Mouse (Mus musculus) midbrain, embryonic 14.5 days (tissue): ENCODE measurements around the gene Ptgis. TPM values are rescaled to one million over a fixed set of nuclear protein-coding genes. Genes with fewer than 3 reads are reported as not detected.

ENCODE experiments used
- ATAC-seq: fragments of 200-750 bp; cut with Nextera tagmentation; 2 replicates; pipeline ENCODE4 v1.8.0; 2017; ENCODE audit warnings: moderate number of reproducible peaks, moderate library complexity; ENCODE audit not compliant: low FRiP score, low TSS enrichment
- DNase-seq: peaks from one replicate; pipeline ENCODE4 v3.0.0-alpha.2; 2015
- H3K27ac ChIP-seq: fragments of 300-500 bp; sonication (generic); replicated peaks from 2 replicates; pipeline ENCODE4 v1.5.1; 2014; ENCODE audit warnings: mild to moderate bottlenecking, low read depth, low read length, moderate library complexity
- H3K27me3 ChIP-seq: fragments of 300-500 bp; sonication (generic); 2 replicates; pipeline ENCODE4 v1.6.1; 2014; ENCODE audit warnings: low read length, control low read depth, mixed read lengths; ENCODE audit not compliant: control insufficient read depth, insufficient read depth
- H3K36me3 ChIP-seq: fragments of 300-500 bp; sonication (generic); 2 replicates; pipeline ENCODE4 v1.6.1; 2014; ENCODE audit warnings: low read length, control low read depth; ENCODE audit not compliant: control insufficient read depth, insufficient read depth
- H3K4me1 ChIP-seq: fragments of 300-500 bp; sonication (generic); 2 replicates; pipeline ENCODE4 v1.6.1; 2014; ENCODE audit warnings: mild to moderate bottlenecking, antibody characterized with exemption, low read length, control low read depth; ENCODE audit not compliant: control insufficient read depth, insufficient read depth
- H3K4me2 ChIP-seq: fragments of 300-500 bp; sonication (generic); 2 replicates; pipeline ENCODE4 v1.6.1; 2014; ENCODE audit warnings: mild to moderate bottlenecking, low read length, moderate library complexity
- H3K4me3 ChIP-seq: fragments of 300-500 bp; sonication (generic); replicated peaks from 2 replicates; pipeline ENCODE4 v1.5.1; 2014; ENCODE audit warnings: low read depth, low read length
- H3K9ac ChIP-seq: fragments of 300-500 bp; sonication (generic); replicated peaks from 2 replicates; pipeline ENCODE4 v1.6.1; 2014; ENCODE audit warnings: mild to moderate bottlenecking, low read length, moderate library complexity
- H3K9me3 ChIP-seq: fragments of 300-500 bp; sonication (generic); 2 replicates; pipeline ENCODE4 v1.6.1; 2016; ENCODE audit warnings: low read length, control low read depth, mixed read lengths; ENCODE audit not compliant: control insufficient read depth
- WGBS: fragments of 180-500 bp; shearing (Covaris S2); extraction: QIAGEN DNeasy Blood & Tissue Kit; methylation state at CpG from one replicate; pipeline ENCODE4 v1.1.7; 2014; 5-methylcytosine and 5-hydroxymethylcytosine counted together
- polyA plus RNA-seq: library from polyadenylated mRNA; unstranded; fragments of >200 nt; fragmentation: Nextera tagmentation; extraction: Ambion mirVana; gene quantifications from 2 replicates; pipeline ENCODE4 v1.2.1, GENCODE M21; 2014

Gene Ptgis
- polyA plus RNA-seq, 1 experiment from 2014 or later: 5.3 TPM

DNA sequence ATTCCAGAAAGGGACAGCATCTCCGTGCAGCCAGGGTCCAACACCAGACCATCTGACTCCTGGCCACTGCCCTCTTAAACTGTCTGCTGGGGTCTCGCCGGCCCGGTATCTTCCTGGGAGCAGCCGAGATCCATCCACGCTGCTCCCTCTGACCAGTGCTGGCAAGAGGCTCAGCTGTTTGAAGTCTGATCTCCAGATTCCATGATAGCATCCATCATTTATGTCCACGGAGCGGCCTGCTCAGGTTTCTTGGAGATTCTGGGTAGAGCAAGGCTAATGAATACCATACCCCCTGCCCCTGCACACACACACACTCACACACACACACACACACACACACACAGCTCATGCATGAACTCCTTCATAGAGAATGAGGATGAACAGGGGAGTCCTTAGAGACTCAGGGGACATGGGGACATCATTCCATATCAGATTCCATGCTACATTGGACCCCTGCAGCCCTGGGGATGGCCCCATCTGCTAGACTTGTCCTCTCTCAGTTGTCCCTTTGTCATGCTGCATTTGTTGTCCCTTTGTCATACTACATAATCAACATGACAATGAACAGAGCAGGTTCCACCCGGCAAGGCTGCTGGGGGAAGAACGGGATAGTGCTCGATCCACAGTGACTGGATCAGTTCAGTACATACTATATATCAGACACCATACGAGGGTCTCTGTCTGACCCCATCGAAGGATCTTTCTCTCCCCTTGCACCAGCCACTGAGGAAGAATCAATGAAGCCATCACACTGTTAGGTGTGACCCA is 41.6 kb downstream of the Ptgis start:
- peaks cover 23% of the 10 kb centered on the region for H3K4me1 ChIP-seq
- WGBS: 54% methylated on average over 13 of the region's 13 CpGs
- no peak overlapping the region for H3K4me3 ChIP-seq
- no peak for ATAC-seq
- no peak overlapping the region for H3K27ac ChIP-seq
- H3K27me3 ChIP-seq: no peaks in the 10 kb centered on the region
- no peak overlapping the region for H3K4me2 ChIP-seq
- H3K36me3 ChIP-seq: no peaks in the 10 kb centered on the region
- DNase-seq: no peak
- no peaks in the 10 kb centered on the region for H3K9me3 ChIP-seq
- no peak overlapping the region for H3K9ac ChIP-seq

DNA sequence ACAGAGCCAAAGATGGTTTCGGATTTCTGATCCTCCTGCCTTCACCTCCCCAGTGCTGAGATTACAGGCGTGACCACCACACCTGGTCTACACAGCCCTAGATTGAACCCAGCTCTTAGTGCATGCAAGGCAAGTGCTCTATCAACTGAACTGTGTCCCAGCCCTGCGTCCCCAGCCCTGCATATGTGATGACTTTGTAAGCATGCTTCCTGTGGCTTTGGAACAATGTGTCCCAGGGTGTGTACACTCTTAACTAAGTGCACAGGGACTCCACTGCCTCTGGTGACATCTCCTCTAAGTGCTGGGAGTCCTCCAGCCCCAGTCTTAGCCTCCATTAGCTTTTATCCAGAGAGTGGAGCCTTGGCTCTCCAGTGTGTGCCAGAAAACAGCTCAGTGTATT is 47.0 kb downstream of the Ptgis start:
- no peaks in the 10 kb centered on the region for H3K36me3 ChIP-seq
- no peaks in the 10 kb centered on the region for H3K9me3 ChIP-seq
- H3K4me2 ChIP-seq: no peak overlapping the region
- no peak overlapping the region for H3K27ac ChIP-seq
- H3K27me3 ChIP-seq: peaks cover 11% of the 10 kb centered on the region; the same call in 1 of the 2 replicates
- no peak overlapping the region for H3K4me3 ChIP-seq
- DNase-seq (no peak), ATAC-seq (no peak)
- WGBS: 88% methylated on average over 3 of the region's 3 CpGs
- peaks cover 14% of the 10 kb centered on the region for H3K4me1 ChIP-seq
- no peak overlapping the region for H3K9ac ChIP-seq

- peak within 1 kb of the TSS; percentile 70 for H3K9ac ChIP-seq
- H3K27me3 ChIP-seq: peaks cover 24% of the 10 kb centered on the region
- no peaks in the 10 kb centered on the region for H3K9me3 ChIP-seq
- under 1% methylated on average over 41 of the region's 41 CpGs for WGBS
- peak within 1 kb of the TSS; percentile 53 for H3K4me3 ChIP-seq
- ATAC-seq (peak; percentile 79), DNase-seq (peak; percentile 94)
- H3K36me3 ChIP-seq: peaks cover 3% of the 10 kb centered on the region; the same call in 1 of the 2 replicates
- H3K27ac ChIP-seq: peak within 1 kb of the TSS; percentile 71
- peak within 1 kb of the TSS; percentile 67 for H3K4me2 ChIP-seq
- H3K4me1 ChIP-seq: peaks cover 19% of the 10 kb centered on the region
These were observed 50.4 kb downstream of the Ptgis start, which contains the start of gene Kcnb1 for GRCm38 (mm10) chr2:167190076-167190399. Gene Kcnb1 (minus strand): TSS chr2:167190155.

GRCm38 (mm10) chr2:167189291-167190075 is 50.9 kb downstream of the Ptgis start:
- peak; percentile 77 for DNase-seq
- H3K4me3 ChIP-seq: peak overlapping the region; percentile 53
- peak; percentile 61 for ATAC-seq
- peak overlapping the region; percentile 67 for H3K4me2 ChIP-seq
- H3K9me3 ChIP-seq: no peaks in the 10 kb centered on the region
- peaks cover 24% of the 10 kb centered on the region for H3K27me3 ChIP-seq
- WGBS: under 1% methylated on average over 75 of the region's 91 CpGs
- peak overlapping the region; percentile 71 for H3K27ac ChIP-seq
- H3K36me3 ChIP-seq: peaks cover 3% of the 10 kb centered on the region; the same call in 1 of the 2 replicates
- peak overlapping the region; percentile 70 for H3K9ac ChIP-seq
- H3K4me1 ChIP-seq: peaks cover 19% of the 10 kb centered on the region

DNA sequence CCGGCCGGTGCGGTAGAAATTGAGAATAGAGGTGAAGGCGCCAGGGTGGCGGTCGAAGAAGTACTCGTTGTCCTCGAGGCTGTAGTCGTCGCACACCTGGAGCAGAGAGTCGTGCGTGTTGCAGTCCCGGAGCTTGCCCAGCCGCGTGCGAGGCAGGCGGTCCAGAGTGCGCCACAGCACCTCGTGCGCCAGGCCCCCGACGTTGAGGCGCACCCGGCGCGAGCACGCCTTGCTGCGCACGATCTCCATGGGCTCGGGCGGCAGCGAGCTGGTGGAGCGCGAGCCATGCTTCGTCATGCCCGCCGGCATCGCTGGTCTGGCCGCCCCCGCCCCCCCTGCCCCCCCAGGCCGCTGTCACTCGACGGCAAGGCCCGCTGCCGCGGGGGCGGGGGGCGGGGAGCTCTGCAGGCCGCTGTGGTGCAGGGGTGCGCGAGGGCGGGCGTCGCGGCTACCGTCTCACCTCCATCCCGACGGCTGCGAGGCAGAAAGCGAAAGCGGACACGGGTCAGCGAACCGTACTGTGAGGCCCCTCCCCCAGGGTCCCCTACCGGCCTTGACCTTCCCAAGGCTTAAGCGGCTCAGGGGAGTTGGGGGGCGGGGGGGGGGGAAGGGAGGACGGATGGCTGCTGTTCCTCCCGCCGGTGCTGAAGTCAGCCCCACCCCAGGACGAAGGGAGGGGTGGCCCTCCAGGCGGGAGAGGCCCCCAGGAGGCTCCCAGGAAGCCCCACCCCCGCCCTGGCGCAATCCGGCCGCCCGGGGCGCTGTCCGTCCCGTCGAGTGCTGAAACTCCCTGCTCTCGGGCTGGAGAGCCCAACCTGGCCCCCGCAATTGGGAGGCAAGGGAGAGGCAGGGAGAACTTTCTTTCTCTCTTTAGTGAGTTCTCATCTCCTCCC is 51.8 kb downstream of the Ptgis start:
- ATAC-seq (0 out of 2 replicates have a peak, but pooled peaks have one; percentile 25), DNase-seq (peak; percentile 66)
- H3K27me3 ChIP-seq: peaks cover 24% of the 10 kb centered on the region
- H3K9ac ChIP-seq: peak overlapping the region; percentile 12; the same call in 1 of the 2 replicates
- H3K4me1 ChIP-seq: peaks cover 19% of the 10 kb centered on the region
- H3K36me3 ChIP-seq: peaks cover 3% of the 10 kb centered on the region; the same call in 1 of the 2 replicates
- peak overlapping the region; percentile 67 for H3K4me2 ChIP-seq
- no peak overlapping the region for H3K27ac ChIP-seq
- whole genome bisulfite sequencing: 12% methylated on average over 80 of the region's 83 CpGs
- peak overlapping the region; percentile 53 for H3K4me3 ChIP-seq
- H3K9me3 ChIP-seq: no peaks in the 10 kb centered on the region

DNA sequence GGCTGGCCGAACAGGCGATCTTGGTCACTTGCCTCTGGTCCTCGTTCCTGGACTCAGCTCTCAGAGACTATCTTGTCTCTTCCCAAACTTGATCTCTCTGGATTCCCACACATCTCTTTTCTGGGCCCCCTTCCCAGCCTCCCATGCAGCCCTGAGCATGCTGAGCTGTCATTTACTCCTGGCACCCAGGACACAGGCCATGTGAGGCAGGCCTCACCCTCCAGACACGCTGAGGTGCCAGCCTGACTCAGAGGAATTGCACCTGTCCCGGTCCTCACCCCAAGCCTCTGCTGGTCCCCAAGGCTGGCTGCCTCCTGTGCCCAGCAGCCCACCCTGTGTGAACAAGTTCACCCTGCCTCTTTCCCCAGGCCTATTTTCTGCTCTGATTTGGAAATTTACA is 53.3 kb downstream of the Ptgis start:
- WGBS: 86% methylated on average over 5 of the region's 5 CpGs
- H3K4me1 ChIP-seq: peaks cover 19% of the 10 kb centered on the region
- no peak overlapping the region for H3K27ac ChIP-seq
- DNase-seq: no peak
- no peak overlapping the region for H3K4me2 ChIP-seq
- H3K9me3 ChIP-seq: no peaks in the 10 kb centered on the region
- no peak overlapping the region for H3K4me3 ChIP-seq
- H3K9ac ChIP-seq: no peak overlapping the region
- H3K36me3 ChIP-seq: peaks cover 3% of the 10 kb centered on the region; the same call in 1 of the 2 replicates
- H3K27me3 ChIP-seq: peaks cover 24% of the 10 kb centered on the region
- ATAC-seq: no peak

- no peak overlapping the region for H3K27ac ChIP-seq
- no peak overlapping the region for H3K9ac ChIP-seq
- ATAC-seq (no peak), DNase-seq (no peak)
- H3K4me2 ChIP-seq: peak overlapping the region; percentile 1; the same call in 1 of the 2 replicates
- H3K27me3 ChIP-seq: peaks cover 24% of the 10 kb centered on the region
- H3K36me3 ChIP-seq: peaks cover 3% of the 10 kb centered on the region; the same call in 1 of the 2 replicates
- peaks cover 19% of the 10 kb centered on the region for H3K4me1 ChIP-seq
- H3K4me3 ChIP-seq: no peak overlapping the region
- H3K9me3 ChIP-seq: no peaks in the 10 kb centered on the region
- WGBS: 40% methylated on average over 10 of the region's 10 CpGs
These were observed 53.9 kb downstream of the Ptgis start for GRCm38 (mm10) chr2:167186544-167186943.

DNA sequence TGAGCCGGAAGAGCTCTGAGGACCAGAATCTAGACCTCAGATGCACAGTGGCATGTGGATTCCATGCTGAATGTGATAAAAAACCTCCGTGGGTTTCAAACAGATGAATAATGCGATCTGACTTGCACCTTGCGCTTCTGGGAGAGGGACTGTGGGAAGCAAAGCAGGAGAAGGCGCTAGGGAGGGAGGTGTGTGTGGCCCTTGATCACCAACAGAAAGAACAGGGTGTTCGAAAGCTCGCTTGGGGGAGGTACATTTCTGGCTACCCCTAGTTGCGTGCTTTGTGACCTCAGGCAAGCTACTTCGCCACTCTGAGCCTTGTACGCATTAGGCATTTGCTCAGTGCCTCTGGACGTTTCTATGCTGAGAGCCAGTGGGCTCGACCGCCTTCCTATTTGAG is 54.4 kb downstream of the Ptgis start:
- no peak overlapping the region for H3K9ac ChIP-seq
- no peak overlapping the region for H3K4me2 ChIP-seq
- peaks cover 3% of the 10 kb centered on the region; the same call in 1 of the 2 replicates for H3K36me3 ChIP-seq
- peaks cover 24% of the 10 kb centered on the region for H3K27me3 ChIP-seq
- peaks cover 19% of the 10 kb centered on the region for H3K4me1 ChIP-seq
- H3K4me3 ChIP-seq: no peak overlapping the region
- H3K27ac ChIP-seq: no peak overlapping the region
- WGBS: 60% methylated on average over 13 of the region's 13 CpGs
- no peak for ATAC-seq
- no peak for DNase-seq
- H3K9me3 ChIP-seq: no peaks in the 10 kb centered on the region
